Mouse (Mus musculus): Measurements from ENCODE around the gene Tiam1. TPM values are rescaled to one million over a fixed set of nuclear protein-coding genes. Genes with fewer than 3 reads are reported as not detected.

Tiam1 gene
- polyA plus RNA-seq, 1 experiment = 14.1 TPM

GRCm38 (mm10) chr16:90014596-90014995 lies 129.0 kb downstream of the Tiam1 start:
- H3K27ac ChIP-seq (ENCODE audit: control insufficient read depth, insufficient read depth, low read length) = no peak overlapping the region
- peaks cover 11% of the 10 kb centered on the region for H3K4me1 ChIP-seq (replicated peaks; ENCODE audit: control insufficient read depth, insufficient read depth, low read length)
- no peaks in the 10 kb centered on the region for H3K27me3 ChIP-seq (ENCODE audit: control insufficient read depth, insufficient read depth, low read length)
- H3K4me3 ChIP-seq (ENCODE audit: control insufficient read depth, insufficient read depth, low read length) = no peak overlapping the region
- no peak for DNase-seq
- 95% methylated on average over 9 of the region's 9 CpGs for WGBS
- H3K36me3 ChIP-seq (ENCODE audit: control insufficient read depth, insufficient read depth, low read length) = no peaks in the 10 kb centered on the region
- TF ChIP-seq CTCF (IDR thresholded peaks at IDR 0.05; ENCODE audit: borderline replicate concordance, control insufficient read depth, extremely low read depth, insufficient read depth, low read length, poor library complexity) = no peak
- TF ChIP-seq POLR2A (IDR thresholded peaks at IDR 0.05; ENCODE audit: control insufficient read depth, extremely low read depth, insufficient read depth, low read length, poor library complexity) = no peak

GRCm38 (mm10) chr16:90011521-90012181 lies 131.9 kb downstream of the Tiam1 start:
- TF ChIP-seq CTCF (IDR thresholded peaks at IDR 0.05; ENCODE audit: borderline replicate concordance, control insufficient read depth, extremely low read depth, insufficient read depth, low read length, poor library complexity) (no peak), POLR2A (IDR thresholded peaks at IDR 0.05; ENCODE audit: control insufficient read depth, extremely low read depth, insufficient read depth, low read length, poor library complexity) (no peak)
- no peak overlapping the region for H3K4me3 ChIP-seq (ENCODE audit: control insufficient read depth, insufficient read depth, low read length)
- H3K27me3 ChIP-seq (ENCODE audit: control insufficient read depth, insufficient read depth, low read length) = no peaks in the 10 kb centered on the region
- H3K4me1 ChIP-seq (replicated peaks; ENCODE audit: control insufficient read depth, insufficient read depth, low read length) = peaks cover 11% of the 10 kb centered on the region
- WGBS = 87% methylated on average over 32 of the region's 32 CpGs
- no peak overlapping the region for H3K27ac ChIP-seq (ENCODE audit: control insufficient read depth, insufficient read depth, low read length)
- no peak for DNase-seq
- H3K36me3 ChIP-seq (ENCODE audit: control insufficient read depth, insufficient read depth, low read length) = no peaks in the 10 kb centered on the region

- no peak for DNase-seq
- no peak for TF ChIP-seq CTCF (IDR thresholded peaks at IDR 0.05; ENCODE audit: borderline replicate concordance, control insufficient read depth, extremely low read depth, insufficient read depth, low read length, poor library complexity)
- TF ChIP-seq POLR2A (IDR thresholded peaks at IDR 0.05; ENCODE audit: control insufficient read depth, extremely low read depth, insufficient read depth, low read length, poor library complexity) = no peak
- Histone ChIP-seq H3K27me3 (ENCODE audit: control insufficient read depth, insufficient read depth, low read length) (no peaks in the 10 kb centered on the region), H3K4me3 (ENCODE audit: control insufficient read depth, insufficient read depth, low read length) (no peak overlapping the region), H3K4me1 (replicated peaks; ENCODE audit: control insufficient read depth, insufficient read depth, low read length) (peaks cover 9% of the 10 kb centered on the region), H3K27ac (ENCODE audit: control insufficient read depth, insufficient read depth, low read length) (no peak overlapping the region), H3K36me3 (ENCODE audit: control insufficient read depth, insufficient read depth, low read length) (no peaks in the 10 kb centered on the region)
- 96% methylated on average over 6 of the region's 6 CpGs for WGBS
Observed at GRCm38 (mm10) chr16:90008504-90008903, 135.1 kb downstream of the Tiam1 start.

GRCm38 (mm10) chr16:90007391-90007977 lies 136.1 kb downstream of the Tiam1 start:
- TF ChIP-seq POLR2A (IDR thresholded peaks at IDR 0.05; ENCODE audit: control insufficient read depth, extremely low read depth, insufficient read depth, low read length, poor library complexity) = no peak
- TF ChIP-seq CTCF (IDR thresholded peaks at IDR 0.05; ENCODE audit: borderline replicate concordance, control insufficient read depth, extremely low read depth, insufficient read depth, low read length, poor library complexity) = no peak
- no peak overlapping the region for H3K27ac ChIP-seq (ENCODE audit: control insufficient read depth, insufficient read depth, low read length)
- peaks cover 8% of the 10 kb centered on the region for H3K4me1 ChIP-seq (replicated peaks; ENCODE audit: control insufficient read depth, insufficient read depth, low read length)
- no peaks in the 10 kb centered on the region for H3K36me3 ChIP-seq (ENCODE audit: control insufficient read depth, insufficient read depth, low read length)
- H3K4me3 ChIP-seq (ENCODE audit: control insufficient read depth, insufficient read depth, low read length) = no peak overlapping the region
- H3K27me3 ChIP-seq (ENCODE audit: control insufficient read depth, insufficient read depth, low read length) = no peaks in the 10 kb centered on the region
- 96% methylated on average over 13 of the region's 13 CpGs for WGBS
- no peak for DNase-seq

- no peak overlapping the region for H3K27ac ChIP-seq (ENCODE audit: control insufficient read depth, insufficient read depth, low read length)
- 97% methylated on average over 14 of the region's 14 CpGs for WGBS
- no peak for TF ChIP-seq POLR2A (IDR thresholded peaks at IDR 0.05; ENCODE audit: control insufficient read depth, extremely low read depth, insufficient read depth, low read length, poor library complexity)
- no peak for TF ChIP-seq CTCF (IDR thresholded peaks at IDR 0.05; ENCODE audit: borderline replicate concordance, control insufficient read depth, extremely low read depth, insufficient read depth, low read length, poor library complexity)
- no peaks in the 10 kb centered on the region for H3K36me3 ChIP-seq (ENCODE audit: control insufficient read depth, insufficient read depth, low read length)
- no peaks in the 10 kb centered on the region for H3K4me1 ChIP-seq (replicated peaks; ENCODE audit: control insufficient read depth, insufficient read depth, low read length)
- DNase-seq = no peak
- H3K4me3 ChIP-seq (ENCODE audit: control insufficient read depth, insufficient read depth, low read length) = no peak overlapping the region
- no peaks in the 10 kb centered on the region for H3K27me3 ChIP-seq (ENCODE audit: control insufficient read depth, insufficient read depth, low read length)
Observed at GRCm38 (mm10) chr16:90003556-90003955, 140.0 kb downstream of the Tiam1 start.

GRCm38 (mm10) chr16:89995155-89995554 lies 148.4 kb downstream of the Tiam1 start:
- TF ChIP-seq POLR2A (IDR thresholded peaks at IDR 0.05; ENCODE audit: control insufficient read depth, extremely low read depth, insufficient read depth, low read length, poor library complexity) (no peak), CTCF (IDR thresholded peaks at IDR 0.05; ENCODE audit: borderline replicate concordance, control insufficient read depth, extremely low read depth, insufficient read depth, low read length, poor library complexity) (no peak)
- Histone ChIP-seq H3K4me3 (ENCODE audit: control insufficient read depth, insufficient read depth, low read length) (no peak overlapping the region), H3K27me3 (ENCODE audit: control insufficient read depth, insufficient read depth, low read length) (no peaks in the 10 kb centered on the region), H3K4me1 (replicated peaks; ENCODE audit: control insufficient read depth, insufficient read depth, low read length) (peaks cover 45% of the 10 kb centered on the region), H3K36me3 (ENCODE audit: control insufficient read depth, insufficient read depth, low read length) (no peaks in the 10 kb centered on the region), H3K27ac (ENCODE audit: control insufficient read depth, insufficient read depth, low read length) (no peak overlapping the region)
- DNase-seq = no peak
- WGBS = 91% methylated on average over 7 of the region's 7 CpGs
